Mouse (Mus musculus): Measurements from ENCODE around the gene Ebf1. TPM values are rescaled to one million over a fixed set of nuclear protein-coding genes. Genes with fewer than 3 reads are reported as not detected.

Ebf1 gene
- total RNA-seq, 2 experiments from 2014 or later: 2.3 to 3.4 TPM

- peak; percentile 78 to 89 for DNase-seq (ENCODE audit: low spot score in 2 of 2)
- Histone ChIP-seq H3K4me3 (peak overlapping the region; percentile 43), H3K27ac (no peak overlapping the region)
- TF ChIP-seq CTCF (conservative IDR thresholded peaks at IDR 0.05): peak; percentile 97
Measured at GRCm38 (mm10) chr11:44610971-44611781, 5.9 kb upstream of the Ebf1 start.

GRCm38 (mm10) chr11:44612156-44612555 is 5.0 kb upstream of the Ebf1 start:
- Histone ChIP-seq H3K27ac (no peak overlapping the region), H3K4me3 (no peak overlapping the region)
- no peak for TF ChIP-seq CTCF (conservative IDR thresholded peaks at IDR 0.05)
- DNase-seq (ENCODE audit: low spot score in 2 of 2): no peak

- no peak for DNase-seq (ENCODE audit: low spot score in 2 of 2)
- TF ChIP-seq CTCF (conservative IDR thresholded peaks at IDR 0.05): no peak
- no peak overlapping the region for H3K27ac ChIP-seq
- H3K4me3 ChIP-seq: peak overlapping the region; percentile 8
Measured at GRCm38 (mm10) chr11:44612681-44613410, 4.3 kb upstream of the Ebf1 start.

- no peak for DNase-seq (ENCODE audit: low spot score in 2 of 2)
- H3K4me3 ChIP-seq: peak overlapping the region; percentile 8; the same call in 1 of the 2 replicates
- peak; percentile 60 for TF ChIP-seq CTCF (conservative IDR thresholded peaks at IDR 0.05)
- no peak overlapping the region for H3K27ac ChIP-seq
Measured at GRCm38 (mm10) chr11:44613411-44614180, 3.5 kb upstream of the Ebf1 start.

- no peak overlapping the region for H3K27ac ChIP-seq
- no peak for DNase-seq (ENCODE audit: low spot score in 2 of 2)
- peak overlapping the region; percentile 37 for H3K4me3 ChIP-seq
- TF ChIP-seq CTCF (conservative IDR thresholded peaks at IDR 0.05): no peak
Measured at GRCm38 (mm10) chr11:44616078-44616787, 884 bp upstream of the Ebf1 start.

GRCm38 (mm10) chr11:44617734-44618586 is 843 bp downstream of the Ebf1 start:
- peak overlapping the region; percentile 50 for H3K4me3 ChIP-seq
- no peak for DNase-seq (ENCODE audit: low spot score in 2 of 2)
- TF ChIP-seq CTCF (conservative IDR thresholded peaks at IDR 0.05): no peak
- peak overlapping the region; percentile 68; the same call in 1 of the 2 replicates for H3K27ac ChIP-seq

- no peak overlapping the region; the same call in 1 of the 2 replicates for H3K27ac ChIP-seq
- TF ChIP-seq CTCF (conservative IDR thresholded peaks at IDR 0.05): no peak
Measured at GRCm38 (mm10) chr11:44619131-44619886, 2.2 kb downstream of the Ebf1 start.

GRCm38 (mm10) chr11:44619887-44620693 is 3.0 kb downstream of the Ebf1 start:
- DNase-seq (ENCODE audit: low spot score in 2 of 2): no peak
- Histone ChIP-seq H3K27ac (no peak overlapping the region), H3K4me3 (peak overlapping the region; percentile 38)
- TF ChIP-seq CTCF (conservative IDR thresholded peaks at IDR 0.05): no peak

More at GRCm38 (mm10) chr11:44619131-44619886, 2.2 kb downstream of the Ebf1 start:
- DNase-seq (ENCODE audit: low spot score in 2 of 2): no peak
- peak overlapping the region; percentile 50 for H3K4me3 ChIP-seq

- no peak overlapping the region for H3K4me3 ChIP-seq
- no peak for DNase-seq (ENCODE audit: low spot score in 2 of 2)
- TF ChIP-seq CTCF (conservative IDR thresholded peaks at IDR 0.05): no peak
- H3K27ac ChIP-seq: no peak overlapping the region
Measured at GRCm38 (mm10) chr11:44620694-44621446, 3.8 kb downstream of the Ebf1 start.
